Mouse (Mus musculus): ENCODE data around the gene Il2. TPM values are rescaled to one million over a fixed set of nuclear protein-coding genes. Genes with fewer than 3 reads are reported as not detected.

Gene Il2
- total and polyA plus RNA-seq, 3 experiments, result 0.34 TPM; not detected in 2

DNA sequence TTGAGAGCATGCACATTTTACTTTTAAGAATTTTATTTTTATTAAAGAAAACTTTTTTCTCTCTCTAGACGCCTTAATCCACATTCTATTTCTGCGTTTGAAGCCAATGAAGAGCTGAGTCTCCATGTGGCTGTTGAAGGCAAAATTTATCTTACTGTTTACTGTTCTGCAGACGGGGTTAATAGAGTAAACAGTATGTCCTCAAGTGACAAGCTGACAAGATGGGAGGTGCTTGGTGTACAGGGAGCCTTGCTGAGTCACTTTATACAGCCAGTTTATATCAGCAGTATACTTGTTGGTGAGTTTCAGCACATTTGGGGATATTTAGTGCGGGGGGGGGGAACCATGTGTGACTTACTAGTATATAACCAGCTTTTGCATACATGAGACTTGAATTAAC, 40.9 kb downstream of the Il2 start:
- H3K4me1 ChIP-seq (ENCODE audit: control insufficient read depth in 1 of 2, insufficient read depth in 2 of 2), result no peaks in the 10 kb centered on the region
- no peak overlapping the region for H3K9ac ChIP-seq (ENCODE audit: insufficient read depth, low read depth)
- H3K79me2 ChIP-seq (replicated peaks; ENCODE audit: control insufficient read depth, extremely low read depth, insufficient read depth, poor library complexity, severe bottlenecking), result no peaks in the 10 kb centered on the region
- H3K27ac ChIP-seq (ENCODE audit: insufficient read depth, low read depth), result no peak overlapping the region
- in situ Hi-C loops (cut with MboI; ENCODE audit: low pct_ligation_motif_present, low pct_unique_long_range_greater_than_20kb, low sequenced_read_pairs), result loop anchor here (5.0 kb wide), 1 partner anchor 117 kb away; no protein-coding TSS in a partner anchor
- no peaks in the 10 kb centered on the region for H3K9me3 ChIP-seq (replicated peaks; ENCODE audit: low read length)
- no peaks in the 10 kb centered on the region for H3K27me3 ChIP-seq (replicated peaks)
- no peak for TF ChIP-seq MAFK (IDR thresholded peaks at IDR 0.05; ENCODE audit: insufficient replicate concordance, low read length)
- TF ChIP-seq ZKSCAN1 (IDR thresholded peaks at IDR 0.05; ENCODE audit: borderline replicate concordance, low read depth, low read length), result no peak
- TF ChIP-seq CTCF (conservative IDR thresholded peaks at IDR 0.05 in 1 of 2, IDR thresholded peaks at IDR 0.05 in 1 of 2; ENCODE audit: low read depth in 2 of 2, low read length in 2 of 2), result no peak
- no peak for TF ChIP-seq ETS1 (conservative IDR thresholded peaks at IDR 0.05; ENCODE audit: low read depth, low read length)
- TF ChIP-seq USF1 (IDR thresholded peaks at IDR 0.05; ENCODE audit: low read depth, low read length), result no peak
- TF ChIP-seq MEF2A (IDR thresholded peaks at IDR 0.05; ENCODE audit: borderline replicate concordance, low read depth, low read length), result no peak
- H3K4me2 ChIP-seq (ENCODE audit: insufficient read depth, low read depth, poor library complexity, severe bottlenecking), result no peak overlapping the region
- dilution Hi-C loops (cut with MboI; ENCODE audit: extremely low pct_ligation_motif_present, extremely low pct_unique_long_range_greater_than_20kb, low sequenced_read_pairs), result no loop called here
- DNase-seq (ENCODE audit: extremely low read depth), result no peak
- H3K36me3 ChIP-seq (replicated peaks in 1 of 2; ENCODE audit: control insufficient read depth in 1 of 2, insufficient read depth in 1 of 2, low read length in 1 of 2), result no peaks in the 10 kb centered on the region
- no peak overlapping the region for H3K4me3 ChIP-seq (replicated peaks in 1 of 3; ENCODE audit: low read depth in 2 of 3, low read length in 2 of 3, poor library complexity in 1 of 3)

DNA sequence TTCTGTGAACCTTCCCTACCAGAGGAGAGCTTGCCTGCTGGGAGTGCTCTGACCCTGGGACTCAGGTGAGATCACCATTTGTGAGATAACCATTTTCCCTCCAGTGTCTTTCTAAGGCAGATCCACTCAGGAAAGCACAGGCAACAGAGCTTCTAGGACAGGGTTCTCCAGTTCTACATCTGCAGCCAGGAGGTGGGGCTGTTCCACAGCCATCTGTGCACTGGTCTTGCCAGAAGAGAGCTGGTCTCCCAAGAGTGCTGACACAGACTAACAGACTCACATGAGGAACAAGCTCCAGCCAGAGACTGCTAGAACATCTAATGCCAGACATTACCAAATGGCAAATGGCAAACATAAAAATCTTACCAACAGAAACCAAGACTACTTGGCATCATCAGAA, 52.5 kb downstream of the Il2 start:
- TF ChIP-seq GABPA (IDR thresholded peaks at IDR 0.05; ENCODE audit: insufficient replicate concordance, low read depth, low read length) (no peak), SMC3 (IDR thresholded peaks at IDR 0.05; ENCODE audit: low read depth, low read length) (peak; percentile 53), CHD1 (IDR thresholded peaks at IDR 0.05; ENCODE audit: low read depth, low read length) (no peak), TBP (conservative IDR thresholded peaks at IDR 0.05; ENCODE audit: low read depth, low read length) (no peak), RAD21 (IDR thresholded peaks at IDR 0.05; ENCODE audit: low read depth, low read length) (peak; percentile 54), HCFC1 (IDR thresholded peaks at IDR 0.05; ENCODE audit: low read depth, low read length) (no peak), NELFE (IDR thresholded peaks at IDR 0.05; ENCODE audit: low read depth, low read length) (no peak), UBTF (IDR thresholded peaks at IDR 0.05; ENCODE audit: low read depth, low read length) (no peak), BHLHE40 (IDR thresholded peaks at IDR 0.05; ENCODE audit: low read depth, low read length) (no peak), KAT2A (IDR thresholded peaks at IDR 0.05; ENCODE audit: insufficient replicate concordance, low read length) (no peak), MAX (IDR thresholded peaks at IDR 0.05; ENCODE audit: low read length) (no peak), EP300 (IDR thresholded peaks at IDR 0.05; ENCODE audit: low read length) (no peak), ZMIZ1 (IDR thresholded peaks at IDR 0.05; ENCODE audit: low read depth, low read length) (no peak), POLR2A (IDR thresholded peaks at IDR 0.05; ENCODE audit: low read depth, low read length) (no peak), ZNF384 (IDR thresholded peaks at IDR 0.05; ENCODE audit: low read depth, low read length) (no peak), JUN (IDR thresholded peaks at IDR 0.05; ENCODE audit: insufficient read depth, low read depth, low read length) (no peak), CTCF (conservative IDR thresholded peaks at IDR 0.05 in 1 of 2, IDR thresholded peaks at IDR 0.05 in 1 of 2; ENCODE audit: low read depth in 2 of 2, low read length in 2 of 2) (peak in 1 of 2 experiments; percentile 61; a peak in 2 of 4 replicates), ETS1 (conservative IDR thresholded peaks at IDR 0.05; ENCODE audit: low read depth, low read length) (no peak), MYC (IDR thresholded peaks at IDR 0.05; ENCODE audit: low read depth, low read length) (no peak)
- H3K36me3 ChIP-seq (replicated peaks in 1 of 2; ENCODE audit: control insufficient read depth in 1 of 2, insufficient read depth in 1 of 2, low read length in 1 of 2), result no peaks in the 10 kb centered on the region
- no peaks in the 10 kb centered on the region for H3K4me1 ChIP-seq (ENCODE audit: control insufficient read depth in 1 of 2, insufficient read depth in 2 of 2)
- no peaks in the 10 kb centered on the region for H3K79me2 ChIP-seq (replicated peaks; ENCODE audit: control insufficient read depth, extremely low read depth, insufficient read depth, poor library complexity, severe bottlenecking)
- H3K27ac ChIP-seq (ENCODE audit: insufficient read depth, low read depth), result no peak overlapping the region
- dilution Hi-C loops (cut with MboI; ENCODE audit: extremely low pct_ligation_motif_present, extremely low pct_unique_long_range_greater_than_20kb, low sequenced_read_pairs) (no loop called here), in situ Hi-C loops (cut with MboI; ENCODE audit: low pct_ligation_motif_present, low pct_unique_long_range_greater_than_20kb, low sequenced_read_pairs) (no loop called here)
- no peak overlapping the region for H3K4me2 ChIP-seq (ENCODE audit: insufficient read depth, low read depth, poor library complexity, severe bottlenecking)
- no peak overlapping the region for H3K9ac ChIP-seq (ENCODE audit: insufficient read depth, low read depth)
- peak; percentile 22 for DNase-seq (ENCODE audit: extremely low read depth)
- no peaks in the 10 kb centered on the region for H3K27me3 ChIP-seq (replicated peaks)
- H3K4me3 ChIP-seq (replicated peaks in 1 of 3; ENCODE audit: low read depth in 2 of 3, low read length in 2 of 3, poor library complexity in 1 of 3), result no peak overlapping the region
- peaks cover 3% of the 10 kb centered on the region for H3K9me3 ChIP-seq (replicated peaks; ENCODE audit: low read length)

Other genes with a start within 250 kb of the Il2 start
- not detected in 2 replicates for gene Adad1, start 62.4 kb downstream of the Il2 start, total RNA-seq (2012; rRNA removed)
- not detected in 2 replicates for gene Adad1, start 62.4 kb downstream of the Il2 start, total RNA-seq (2014; rRNA removed)
- not detected in 2 replicates for gene Adad1, start 62.4 kb downstream of the Il2 start, polyA plus RNA-seq (2012; ENCODE audit: insufficient read length, low read depth)
- gene Il21, start 106.7 kb upstream of the Il2 start, total RNA-seq (2012; rRNA removed), result not detected in 2 replicates
- not detected in 2 replicates for gene Il21, start 106.7 kb upstream of the Il2 start, total RNA-seq (2014; rRNA removed)
- not detected in 2 replicates for gene Il21, start 106.7 kb upstream of the Il2 start, polyA plus RNA-seq (2012; ENCODE audit: insufficient read length, low read depth)
- 3.2 and 4.1 TPM in 2 replicates for gene Bbs12, start 186.6 kb upstream of the Il2 start, total RNA-seq (2012; rRNA removed)
- 8.3 and 8.8 TPM in 2 replicates for gene Bbs12, start 186.6 kb upstream of the Il2 start, total RNA-seq (2014; rRNA removed)
- 3.3 and 4.0 TPM in 2 replicates for gene Bbs12, start 186.6 kb upstream of the Il2 start, polyA plus RNA-seq (2012; ENCODE audit: insufficient read length, low read depth)
- gene Cetn4, start 186.7 kb upstream of the Il2 start, total RNA-seq (2012; rRNA removed), result 0.46 and 0.89 TPM in 2 replicates
- 2.2 and 2.9 TPM in 2 replicates for gene Cetn4, start 186.7 kb upstream of the Il2 start, total RNA-seq (2014; rRNA removed)
- gene Cetn4, start 186.7 kb upstream of the Il2 start, polyA plus RNA-seq (2012; ENCODE audit: insufficient read length, low read depth), result 1.4 and 2.6 TPM in 2 replicates
- 0.25 and 0.38 TPM in 2 replicates for gene Fgf2, start 222.4 kb upstream of the Il2 start, total RNA-seq (2012; rRNA removed)
- gene Fgf2, start 222.4 kb upstream of the Il2 start, total RNA-seq (2014; rRNA removed), result not detected in 2 replicates
- 0.60 and 0.70 TPM in 2 replicates for gene Fgf2, start 222.4 kb upstream of the Il2 start, polyA plus RNA-seq (2012; ENCODE audit: insufficient read length, low read depth)

Measured in CH12.LX (cell line).